Mouse (Mus musculus) embryonic facial prominence, embryonic 13.5 days (tissue): Measurements from ENCODE around the gene Slc35c1. TPM values are rescaled to one million over a fixed set of nuclear protein-coding genes. Genes with fewer than 3 reads are reported as not detected.

Experiments used
- ATAC-seq: fragments of 200-750 bp; cut with Nextera tagmentation; 2 replicates; pipeline ENCODE4 v1.8.0; 2017; ENCODE audit warnings: low read depth; ENCODE audit not compliant: insufficient number of reproducible peaks, insufficient read depth, low FRiP score, low TSS enrichment
- H3K27ac ChIP-seq: fragments of 300-500 bp; sonication (generic); 2 replicates; pipeline ENCODE4 v1.5.1; 2015; ENCODE audit warnings: moderate library complexity, mild to moderate bottlenecking, inconsistent platforms
- H3K27me3 ChIP-seq: fragments of 300-500 bp; sonication (generic); 2 replicates; pipeline ENCODE4 v1.6.1; 2015; ENCODE audit warnings: mild to moderate bottlenecking, inconsistent platforms
- H3K36me3 ChIP-seq: fragments of 300-500 bp; sonication (generic); 2 replicates; pipeline ENCODE4 v1.6.1; 2015; ENCODE audit warnings: mild to moderate bottlenecking, inconsistent platforms
- H3K4me1 ChIP-seq: fragments of 300-500 bp; sonication (generic); 2 replicates; pipeline ENCODE4 v1.6.1; 2015; ENCODE audit warnings: inconsistent platforms
- H3K4me2 ChIP-seq: fragments of 300-500 bp; sonication (generic); 2 replicates; pipeline ENCODE4 v1.6.1; 2015; ENCODE audit warnings: moderate library complexity, mild to moderate bottlenecking, inconsistent platforms
- H3K4me3 ChIP-seq: fragments of 300-500 bp; sonication (generic); 2 replicates; pipeline ENCODE4 v1.5.1; 2015; ENCODE audit warnings: mild to moderate bottlenecking, inconsistent platforms
- H3K9ac ChIP-seq: fragments of 300-500 bp; sonication (generic); 2 replicates; pipeline ENCODE4 v1.6.1; 2015; ENCODE audit warnings: mild to moderate bottlenecking, inconsistent platforms
- H3K9me3 ChIP-seq: fragments of 300-500 bp; sonication (generic); 2 replicates; pipeline ENCODE4 v1.6.1; 2016; ENCODE audit warnings: inconsistent platforms
- WGBS: fragments of 180-500 bp; shearing (Covaris S2); methylation state at CpG from one replicate; pipeline ENCODE4 v1.1.7; 2015; ENCODE audit warnings: mixed read lengths; 5-methylcytosine and 5-hydroxymethylcytosine counted together
- polyA plus RNA-seq: library from polyadenylated mRNA; unstranded; fragments of >200 nt; fragmentation: Nextera tagmentation; extraction: Ambion mirVana; gene quantifications from 2 replicates; pipeline ENCODE4 v1.2.1, GENCODE M21; 2015

The Slc35c1 gene
- polyA plus RNA-seq = 10.0 and 10.6 TPM in 2 replicates

- Histone ChIP-seq H3K4me2 (peak within 1 kb of the TSS; percentile 95), H3K9me3 (no peaks in the 10 kb centered on the region), H3K4me1 (peaks cover 42% of the 10 kb centered on the region), H3K27me3 (peaks cover 30% of the 10 kb centered on the region), H3K4me3 (peak within 1 kb of the TSS; percentile 86), H3K36me3 (no peaks in the 10 kb centered on the region), H3K27ac (0 out of 2 replicates have a peak within 1 kb of the TSS, but pooled peaks have one; percentile 28), H3K9ac (peak within 1 kb of the TSS; percentile 80)
- ATAC-seq = no peak
- WGBS = under 1% methylated on average over 34 of the region's 34 CpGs
These were observed at the start of gene Slc35c1 for GRCm38 (mm10) chr2:92459921-92460707. Slc35c1 (minus strand) TSS chr2:92460538.

- no peak overlapping the region for H3K27ac ChIP-seq
- 88% methylated on average over 7 of the region's 7 CpGs for WGBS
- H3K9ac ChIP-seq = no peak overlapping the region
- no peaks in the 10 kb centered on the region for H3K9me3 ChIP-seq
- no peaks in the 10 kb centered on the region for H3K4me1 ChIP-seq
- no peak overlapping the region for H3K4me2 ChIP-seq
- no peaks in the 10 kb centered on the region for H3K36me3 ChIP-seq
- H3K4me3 ChIP-seq = no peak overlapping the region
- H3K27me3 ChIP-seq = no peaks in the 10 kb centered on the region
- ATAC-seq = no peak
These were observed 45.0 kb upstream of the Slc35c1 start for GRCm38 (mm10) chr2:92505291-92505690.

- no peak overlapping the region for H3K4me3 ChIP-seq
- no peak overlapping the region for H3K9ac ChIP-seq
- no peak for ATAC-seq
- no peaks in the 10 kb centered on the region for H3K36me3 ChIP-seq
- no peak overlapping the region for H3K4me2 ChIP-seq
- H3K4me1 ChIP-seq = no peaks in the 10 kb centered on the region
- 82% methylated on average over 3 of the region's 3 CpGs for WGBS
- no peak overlapping the region for H3K27ac ChIP-seq
- H3K27me3 ChIP-seq = no peaks in the 10 kb centered on the region
- H3K9me3 ChIP-seq = no peaks in the 10 kb centered on the region
These were observed 43.1 kb upstream of the Slc35c1 start for GRCm38 (mm10) chr2:92503421-92503820.

- H3K27ac ChIP-seq = no peak overlapping the region
- 80% methylated on average over 3 of the region's 3 CpGs for WGBS
- no peak overlapping the region for H3K4me3 ChIP-seq
- H3K4me2 ChIP-seq = no peak overlapping the region
- no peak overlapping the region for H3K9ac ChIP-seq
- H3K9me3 ChIP-seq = no peaks in the 10 kb centered on the region
- no peaks in the 10 kb centered on the region for H3K36me3 ChIP-seq
- H3K27me3 ChIP-seq = peaks cover 15% of the 10 kb centered on the region
- H3K4me1 ChIP-seq = peaks cover 9% of the 10 kb centered on the region
- ATAC-seq = no peak
These were observed 39.5 kb upstream of the Slc35c1 start for GRCm38 (mm10) chr2:92499701-92500322.

- no peak overlapping the region for H3K27ac ChIP-seq
- ATAC-seq = no peak
- H3K9me3 ChIP-seq = no peaks in the 10 kb centered on the region
- WGBS = 57% methylated on average over 5 of the region's 5 CpGs
- H3K4me1 ChIP-seq = peaks cover 9% of the 10 kb centered on the region
- H3K36me3 ChIP-seq = no peaks in the 10 kb centered on the region
- H3K4me2 ChIP-seq = no peak overlapping the region
- peaks cover 21% of the 10 kb centered on the region for H3K27me3 ChIP-seq
- 0 out of 2 replicates have a peak overlapping the region, but pooled peaks have one; percentile 16 for H3K9ac ChIP-seq
- H3K4me3 ChIP-seq = no peak overlapping the region
These were observed 36.8 kb upstream of the Slc35c1 start for GRCm38 (mm10) chr2:92497112-92497511.

GRCm38 (mm10) chr2:92496681-92497080 is 36.3 kb upstream of the Slc35c1 start:
- Histone ChIP-seq H3K36me3 (no peaks in the 10 kb centered on the region), H3K4me3 (no peak overlapping the region), H3K9me3 (no peaks in the 10 kb centered on the region), H3K9ac (0 out of 2 replicates have a peak overlapping the region, but pooled peaks have one; percentile 16), H3K27ac (no peak overlapping the region), H3K4me1 (peaks cover 14% of the 10 kb centered on the region), H3K4me2 (no peak overlapping the region), H3K27me3 (peaks cover 21% of the 10 kb centered on the region)
- no peak for ATAC-seq
- WGBS = 26% methylated on average over 10 of the region's 10 CpGs

GRCm38 (mm10) chr2:92494956-92495355 is 34.6 kb upstream of the Slc35c1 start:
- 86% methylated on average over 3 of the region's 3 CpGs for WGBS
- H3K9ac ChIP-seq = no peak overlapping the region

GRCm38 (mm10) chr2:92494423-92494822 is 34.1 kb upstream of the Slc35c1 start:
- Histone ChIP-seq H3K4me2 (no peak overlapping the region), H3K4me1 (peaks cover 17% of the 10 kb centered on the region), H3K36me3 (no peaks in the 10 kb centered on the region), H3K9me3 (no peaks in the 10 kb centered on the region), H3K4me3 (no peak overlapping the region), H3K27ac (no peak overlapping the region), H3K9ac (no peak overlapping the region), H3K27me3 (peaks cover 21% of the 10 kb centered on the region)
- WGBS = 35% methylated on average over 8 of the region's 8 CpGs
- no peak for ATAC-seq

More at GRCm38 (mm10) chr2:92494956-92495355, 34.6 kb upstream of the Slc35c1 start:
- H3K4me2 ChIP-seq = no peak overlapping the region
- H3K27me3 ChIP-seq = peaks cover 21% of the 10 kb centered on the region
- H3K9me3 ChIP-seq = no peaks in the 10 kb centered on the region
- H3K27ac ChIP-seq = no peak overlapping the region
- no peaks in the 10 kb centered on the region for H3K36me3 ChIP-seq
- peaks cover 17% of the 10 kb centered on the region for H3K4me1 ChIP-seq
- no peak for ATAC-seq
- no peak overlapping the region for H3K4me3 ChIP-seq

GRCm38 (mm10) chr2:92493656-92494390 is 33.5 kb upstream of the Slc35c1 start:
- Histone ChIP-seq H3K9me3 (no peaks in the 10 kb centered on the region), H3K4me2 (no peak overlapping the region), H3K9ac (no peak overlapping the region), H3K4me1 (peaks cover 17% of the 10 kb centered on the region), H3K36me3 (no peaks in the 10 kb centered on the region), H3K4me3 (no peak overlapping the region), H3K27ac (no peak overlapping the region), H3K27me3 (peaks cover 21% of the 10 kb centered on the region)
- no peak for ATAC-seq
- WGBS = 65% methylated on average over 15 of the region's 15 CpGs

- 42% methylated on average over 12 of the region's 12 CpGs for WGBS
- no peak for ATAC-seq
These were observed 31.7 kb upstream of the Slc35c1 start for GRCm38 (mm10) chr2:92491950-92492501.

GRCm38 (mm10) chr2:92490541-92490940 is 30.2 kb upstream of the Slc35c1 start:
- H3K4me2 ChIP-seq = no peak overlapping the region
- H3K9me3 ChIP-seq = no peaks in the 10 kb centered on the region
- H3K27me3 ChIP-seq = peaks cover 26% of the 10 kb centered on the region
- 83% methylated on average over 10 of the region's 10 CpGs for WGBS
- no peak overlapping the region for H3K4me3 ChIP-seq
- H3K4me1 ChIP-seq = peaks cover 17% of the 10 kb centered on the region
- H3K9ac ChIP-seq = no peak overlapping the region
- no peak for ATAC-seq
- no peaks in the 10 kb centered on the region for H3K36me3 ChIP-seq
- no peak overlapping the region for H3K27ac ChIP-seq

More at GRCm38 (mm10) chr2:92491950-92492501, 31.7 kb upstream of the Slc35c1 start:
- H3K4me1 ChIP-seq = peaks cover 17% of the 10 kb centered on the region
- H3K27ac ChIP-seq = no peak overlapping the region
- H3K36me3 ChIP-seq = no peaks in the 10 kb centered on the region
- no peak overlapping the region for H3K4me3 ChIP-seq
- H3K9ac ChIP-seq = no peak overlapping the region
- peaks cover 26% of the 10 kb centered on the region for H3K27me3 ChIP-seq
- no peak overlapping the region for H3K4me2 ChIP-seq
- no peaks in the 10 kb centered on the region for H3K9me3 ChIP-seq
